Mouse (Mus musculus): ENCODE results near the gene Frrs1. TPM values are rescaled to one million over a fixed set of nuclear protein-coding genes. Genes with fewer than 3 reads are reported as not detected.
A peak's percentile ranks its signal among the peaks of the same experiment; 100 is the strongest.

Gene Frrs1
- polyA plus RNA-seq, 1 experiment from 2014 or later = 37.6 TPM

DNA sequence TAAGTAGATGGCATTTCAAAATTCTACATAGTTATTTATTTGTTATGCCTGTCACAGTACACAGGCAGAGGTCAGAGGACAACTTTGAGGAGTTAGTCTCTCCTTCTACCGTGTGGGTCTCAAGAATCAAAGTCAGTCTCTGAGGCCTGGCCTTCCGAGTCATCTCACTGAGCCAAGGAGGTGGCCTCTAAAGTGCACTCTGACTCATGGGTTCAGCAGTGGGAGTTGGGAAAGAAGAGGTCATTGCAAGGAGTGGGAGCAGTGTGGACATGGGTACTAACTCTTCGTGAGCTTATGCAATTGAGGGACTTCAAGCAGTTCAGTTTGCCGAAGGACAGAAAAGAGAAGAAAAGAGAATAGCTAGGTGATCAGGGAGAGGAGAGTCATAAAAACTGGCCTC lies 10.3 kb upstream of the Frrs1 start:
- Histone ChIP-seq H3K4me3 (replicated peaks) (no peak overlapping the region), H3K9me3 (replicated peaks) (no peaks in the 10 kb centered on the region), H3K27ac (no peak overlapping the region), H3K27me3 (no peaks in the 10 kb centered on the region), H3K4me1 (replicated peaks) (peaks cover 25% of the 10 kb centered on the region), H3K36me3 (no peaks in the 10 kb centered on the region), H3K9ac (no peak overlapping the region), H3K4me2 (no peak overlapping the region)
- DNase-seq = no peak
- WGBS (ENCODE audit: insufficient replicate concordance) = 62% methylated on average over 4 of the region's 4 CpGs
- ATAC-seq (ENCODE audit: low read depth) = no peak

DNA sequence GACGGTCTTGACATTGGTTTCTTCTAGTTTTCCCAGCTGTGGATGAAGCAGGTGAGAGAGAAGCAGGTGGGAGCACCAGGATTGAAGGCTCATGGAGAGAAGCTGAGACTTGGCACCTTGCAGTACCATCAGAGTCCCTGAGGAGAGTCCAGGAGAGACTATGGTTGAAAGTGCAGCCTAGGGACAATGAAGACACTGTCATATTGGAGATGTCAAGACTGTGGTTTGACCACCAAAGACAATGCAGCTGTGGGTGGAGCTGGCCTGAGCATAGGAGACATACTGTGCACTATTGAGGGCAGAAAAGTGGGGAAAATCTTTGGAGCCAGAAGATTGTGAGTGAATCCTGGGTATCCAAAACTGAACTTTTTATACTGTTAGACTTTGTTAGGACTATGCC lies 8.9 kb upstream of the Frrs1 start:
- H3K9me3 ChIP-seq (replicated peaks) = no peaks in the 10 kb centered on the region
- H3K36me3 ChIP-seq = no peaks in the 10 kb centered on the region
- H3K4me3 ChIP-seq (replicated peaks) = no peak overlapping the region
- DNase-seq (no peak), ATAC-seq (ENCODE audit: low read depth) (no peak)
- no peak overlapping the region for H3K27ac ChIP-seq
- 76% methylated on average over 1 of the region's 1 CpGs for WGBS (ENCODE audit: insufficient replicate concordance)
- H3K4me1 ChIP-seq (replicated peaks) = peaks cover 25% of the 10 kb centered on the region
- no peaks in the 10 kb centered on the region for H3K27me3 ChIP-seq
- no peak overlapping the region for H3K9ac ChIP-seq
- no peak overlapping the region for H3K4me2 ChIP-seq

DNA sequence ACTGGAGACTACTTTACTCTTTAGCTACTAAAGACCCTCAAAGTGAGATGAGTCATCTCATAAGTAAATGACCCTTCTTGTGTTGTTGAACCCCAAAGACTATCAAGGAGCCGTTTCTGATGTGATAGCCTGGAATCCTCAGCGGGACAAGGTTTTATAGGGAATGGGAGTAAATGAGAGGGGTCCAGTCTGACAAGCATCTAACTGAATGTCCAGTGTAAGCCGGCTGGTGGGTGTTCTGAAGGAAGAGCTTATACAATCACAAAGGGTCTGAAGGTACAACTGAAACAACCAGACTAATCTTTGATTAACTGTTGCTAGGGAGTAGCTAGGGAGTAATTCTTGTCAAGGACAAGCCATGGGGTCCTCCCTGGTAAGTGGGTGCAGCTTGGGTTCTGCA lies 6.8 kb upstream of the Frrs1 start:
- Histone ChIP-seq H3K4me2 (no peak overlapping the region), H3K9ac (no peak overlapping the region), H3K9me3 (replicated peaks) (no peaks in the 10 kb centered on the region), H3K4me1 (replicated peaks) (peaks cover 24% of the 10 kb centered on the region), H3K27ac (no peak overlapping the region), H3K27me3 (no peaks in the 10 kb centered on the region), H3K36me3 (no peaks in the 10 kb centered on the region), H3K4me3 (replicated peaks) (no peak overlapping the region)
- 80% methylated on average over 3 of the region's 3 CpGs for WGBS (ENCODE audit: insufficient replicate concordance)
- no peak for ATAC-seq (ENCODE audit: low read depth)
- no peak for DNase-seq

DNA sequence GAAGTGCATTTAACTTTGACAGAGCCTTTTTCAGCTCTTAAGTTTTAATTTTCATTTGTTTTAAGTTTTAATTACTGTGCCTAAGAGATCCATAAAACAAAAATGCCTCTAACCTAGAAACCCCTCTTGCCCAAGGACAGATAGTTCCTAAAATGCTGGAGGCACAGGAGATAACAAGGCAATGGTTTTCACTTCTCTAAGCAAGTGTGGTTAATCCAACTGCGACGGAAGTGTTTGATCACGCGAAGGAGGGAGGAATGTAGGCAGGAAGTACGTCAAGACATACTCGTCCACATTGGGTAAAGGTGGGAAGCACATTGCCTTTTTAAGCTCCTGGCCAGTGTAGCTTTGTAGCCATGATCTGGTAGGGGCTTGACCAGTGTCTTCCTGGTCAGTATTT lies 1.7 kb upstream of the Frrs1 start:
- H3K27ac ChIP-seq = peak overlapping the region; percentile 96
- no peak for DNase-seq
- H3K4me1 ChIP-seq (replicated peaks) = peaks cover 63% of the 10 kb centered on the region
- no peaks in the 10 kb centered on the region for H3K9me3 ChIP-seq (replicated peaks)
- no peaks in the 10 kb centered on the region for H3K36me3 ChIP-seq
- 20% methylated on average over 6 of the region's 6 CpGs for WGBS (ENCODE audit: insufficient replicate concordance)
- H3K4me3 ChIP-seq (replicated peaks) = no peak overlapping the region
- H3K4me2 ChIP-seq = 0 out of 2 replicates have a peak overlapping the region, but pooled peaks have one; percentile 53
- no peaks in the 10 kb centered on the region for H3K27me3 ChIP-seq
- no peak overlapping the region for H3K9ac ChIP-seq
- no peak for ATAC-seq (ENCODE audit: low read depth)

DNA sequence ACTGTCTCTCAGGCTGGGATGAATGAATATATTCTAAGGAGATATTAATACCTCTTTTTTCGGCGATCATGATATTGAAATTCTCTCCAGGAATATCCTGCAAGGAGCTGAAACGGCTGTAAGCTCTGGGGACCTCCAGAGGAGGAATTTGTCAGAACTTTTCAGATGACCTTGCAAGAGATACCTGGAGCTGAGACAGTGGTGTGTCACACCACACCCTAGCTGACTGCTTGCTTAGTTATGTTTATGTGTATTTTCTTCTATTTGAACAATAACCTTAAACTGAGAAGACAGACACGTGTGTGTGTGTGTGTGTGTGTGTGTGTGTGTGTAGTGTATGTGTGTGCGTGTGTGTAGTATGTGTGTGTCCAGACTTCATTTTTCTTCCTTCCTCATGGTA lies 488 bp downstream of the Frrs1 start:
- no peaks in the 10 kb centered on the region for H3K9me3 ChIP-seq (replicated peaks)
- ATAC-seq (ENCODE audit: low read depth) (peak; percentile 45), DNase-seq (no peak)
- H3K27ac ChIP-seq = peak overlapping the region; percentile 96
- H3K4me2 ChIP-seq = peak overlapping the region; percentile 92
- peak overlapping the region; percentile 86 for H3K9ac ChIP-seq
- peak overlapping the region; percentile 80 for H3K4me3 ChIP-seq (replicated peaks)
- peaks cover 82% of the 10 kb centered on the region for H3K4me1 ChIP-seq (replicated peaks)
- 25% methylated on average over 5 of the region's 5 CpGs for WGBS (ENCODE audit: insufficient replicate concordance)
- no peaks in the 10 kb centered on the region for H3K27me3 ChIP-seq
- no peaks in the 10 kb centered on the region for H3K36me3 ChIP-seq

DNA sequence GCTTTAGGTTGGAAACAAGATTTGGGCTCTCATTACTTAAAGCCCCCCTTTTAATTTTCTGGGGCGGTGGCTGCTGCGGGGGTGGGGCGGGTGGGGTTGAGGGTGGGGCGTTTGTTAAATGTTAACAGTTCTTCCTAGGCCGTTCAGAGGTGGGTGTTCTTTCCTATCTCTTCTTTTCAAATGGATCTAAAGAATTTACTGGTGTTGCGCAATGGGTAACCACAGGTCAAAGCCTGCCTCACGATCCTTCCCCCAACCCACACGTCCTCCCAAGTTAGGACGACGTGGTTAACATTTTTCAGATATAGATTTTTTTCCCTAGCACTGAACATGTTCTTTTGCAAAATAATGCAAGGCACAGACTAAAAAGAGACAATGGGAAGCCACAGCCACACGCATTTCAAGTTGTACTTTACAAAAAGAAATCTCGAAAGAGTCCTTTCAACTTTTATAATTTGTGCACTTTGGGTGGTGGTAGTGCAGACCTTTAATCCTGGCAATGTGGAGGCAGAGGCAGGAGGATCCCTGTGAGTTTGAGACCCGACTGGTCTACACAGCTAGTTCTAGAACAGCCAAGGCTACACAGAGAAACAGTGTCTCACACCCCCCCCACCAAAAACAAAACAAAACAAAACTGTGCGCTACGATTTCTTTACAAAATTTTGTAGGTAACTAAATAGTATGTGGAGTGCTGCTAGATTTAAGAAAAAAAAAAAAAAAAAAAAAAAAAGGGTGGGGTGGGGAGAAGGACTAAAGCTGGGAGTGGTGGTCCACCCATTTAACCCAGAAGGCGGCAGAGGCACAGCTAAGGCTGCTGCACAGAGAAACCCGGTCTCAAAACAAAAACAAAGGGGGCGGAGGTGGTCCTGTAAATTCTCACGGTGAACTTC lies 1.3 kb downstream of the Frrs1 start:
- no peaks in the 10 kb centered on the region for H3K27me3 ChIP-seq
- no peaks in the 10 kb centered on the region for H3K36me3 ChIP-seq
- H3K9ac ChIP-seq = peak overlapping the region; percentile 86
- no peaks in the 10 kb centered on the region for H3K9me3 ChIP-seq (replicated peaks)
- 10% methylated on average over 19 of the region's 19 CpGs for WGBS (ENCODE audit: insufficient replicate concordance)
- H3K4me1 ChIP-seq (replicated peaks) = peaks cover 83% of the 10 kb centered on the region
- H3K27ac ChIP-seq = peak overlapping the region; percentile 96
- ATAC-seq (ENCODE audit: low read depth) (peak; percentile 59), DNase-seq (peak; percentile 48)
- H3K4me2 ChIP-seq = peak overlapping the region; percentile 92
- peak overlapping the region; percentile 80 for H3K4me3 ChIP-seq (replicated peaks)

DNA sequence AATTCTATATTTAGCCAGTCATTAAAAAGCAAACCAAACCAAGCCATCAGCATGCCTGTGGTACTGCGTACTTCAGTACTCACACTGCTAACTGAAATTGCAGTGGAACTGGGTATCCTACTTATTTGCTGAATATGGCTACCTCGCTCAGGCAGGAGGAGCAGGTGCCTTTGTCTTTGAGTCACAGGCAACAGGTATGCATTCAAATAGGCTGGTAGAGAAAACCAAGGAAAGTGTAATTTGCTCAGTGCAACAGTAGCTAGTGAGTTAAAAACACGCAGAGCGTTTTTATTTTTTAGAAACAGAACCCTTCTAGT lies 1.9 kb downstream of the Frrs1 start:
- peak overlapping the region; percentile 92 for H3K4me2 ChIP-seq
- peak overlapping the region; percentile 80 for H3K4me3 ChIP-seq (replicated peaks)
- H3K9me3 ChIP-seq (replicated peaks) = no peaks in the 10 kb centered on the region
- H3K36me3 ChIP-seq = peaks cover 4% of the 10 kb centered on the region
- H3K4me1 ChIP-seq (replicated peaks) = peaks cover 82% of the 10 kb centered on the region
- 2% methylated on average over 4 of the region's 4 CpGs for WGBS (ENCODE audit: insufficient replicate concordance)
- H3K27me3 ChIP-seq = no peaks in the 10 kb centered on the region
- DNase-seq (peak; percentile 14), ATAC-seq (ENCODE audit: low read depth) (no peak)
- peak overlapping the region; percentile 96 for H3K27ac ChIP-seq
- H3K9ac ChIP-seq = peak overlapping the region; percentile 86

DNA sequence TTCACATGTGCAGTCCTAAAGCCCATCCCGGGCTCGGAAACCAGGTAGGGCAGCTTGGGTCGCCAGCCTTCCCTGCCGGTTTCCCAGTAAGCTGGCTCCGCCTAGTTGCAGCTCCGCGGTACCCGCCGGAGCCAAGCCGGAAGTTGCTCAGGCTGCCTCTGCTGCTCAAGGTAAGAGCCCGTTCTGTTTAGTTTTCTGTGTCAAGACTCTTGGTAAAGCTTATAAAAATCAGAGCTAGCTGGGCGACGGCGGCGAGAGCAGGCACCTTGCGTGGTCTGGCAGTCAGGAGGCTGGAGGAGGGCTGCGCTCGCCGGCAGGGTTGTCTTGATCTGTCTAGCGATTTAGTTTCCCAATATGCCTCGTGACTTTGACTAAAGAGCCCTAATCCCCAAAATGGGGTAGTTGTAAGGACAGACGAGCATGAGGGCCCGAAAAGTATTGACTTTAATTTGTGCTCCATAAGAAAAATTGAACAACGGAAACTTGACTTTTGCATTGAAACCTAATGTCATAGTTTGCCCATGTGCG lies 2.3 kb downstream of the Frrs1 start:
- H3K36me3 ChIP-seq = peaks cover 5% of the 10 kb centered on the region
- ATAC-seq (ENCODE audit: low read depth) (peak; percentile 58), DNase-seq (peak; percentile 68)
- peak overlapping the region; percentile 86 for H3K9ac ChIP-seq
- WGBS (ENCODE audit: insufficient replicate concordance) = under 1% methylated on average over 25 of the region's 25 CpGs
- H3K4me1 ChIP-seq (replicated peaks) = peaks cover 81% of the 10 kb centered on the region
- H3K9me3 ChIP-seq (replicated peaks) = no peaks in the 10 kb centered on the region
- H3K4me2 ChIP-seq = peak overlapping the region; percentile 92
- H3K27ac ChIP-seq = peak overlapping the region; percentile 96
- H3K4me3 ChIP-seq (replicated peaks) = peak overlapping the region; percentile 80
- no peaks in the 10 kb centered on the region for H3K27me3 ChIP-seq

DNA sequence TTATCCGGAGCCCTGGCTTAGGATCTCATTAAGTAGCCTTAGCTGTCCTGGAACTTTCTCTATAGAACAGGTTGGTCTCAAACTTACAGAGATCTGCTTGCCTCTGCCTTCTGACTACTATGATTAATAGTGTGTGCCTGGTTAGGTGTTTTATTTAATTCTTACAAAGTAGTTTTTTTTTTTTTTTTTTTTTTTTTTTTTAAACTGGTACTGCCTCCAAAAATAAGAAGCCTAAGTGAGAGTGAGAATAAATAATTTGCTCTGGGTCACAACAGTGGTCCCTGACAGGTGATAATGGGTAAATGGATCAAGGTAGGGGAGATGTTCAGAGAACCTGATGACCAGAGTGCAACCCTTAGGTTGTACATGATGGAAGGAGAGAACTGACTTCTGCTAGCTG lies 3.4 kb downstream of the Frrs1 start:
- Histone ChIP-seq H3K36me3 (peaks cover 16% of the 10 kb centered on the region), H3K4me3 (replicated peaks) (peak overlapping the region; percentile 80), H3K4me1 (replicated peaks) (peaks cover 81% of the 10 kb centered on the region), H3K27me3 (no peaks in the 10 kb centered on the region), H3K9me3 (replicated peaks) (no peaks in the 10 kb centered on the region), H3K9ac (peak overlapping the region; percentile 86), H3K27ac (peak overlapping the region; percentile 76), H3K4me2 (peak overlapping the region; percentile 92)
- 40% methylated on average over 1 of the region's 1 CpGs for WGBS (ENCODE audit: insufficient replicate concordance)
- ATAC-seq (ENCODE audit: low read depth) = no peak
- DNase-seq = no peak

DNA sequence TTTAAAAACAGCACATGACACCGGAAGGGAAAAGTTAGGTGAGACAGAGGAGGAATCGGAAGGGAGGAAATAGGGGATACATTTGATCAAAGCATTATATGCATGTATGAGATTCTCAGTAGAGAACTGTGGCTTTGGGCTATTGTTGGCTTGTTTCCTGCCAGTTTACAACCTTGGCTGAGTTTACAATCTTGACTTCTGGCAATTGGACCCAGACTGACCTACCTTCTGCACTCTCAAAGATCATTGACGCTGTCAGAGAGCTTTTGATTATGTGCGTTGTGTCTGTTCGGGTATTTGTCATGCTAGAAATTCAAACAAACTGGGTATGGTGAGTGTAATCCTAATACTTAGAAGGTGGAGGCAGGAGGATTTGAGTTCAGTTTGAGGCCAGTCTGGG lies 5.2 kb downstream of the Frrs1 start:
- peaks cover 69% of the 10 kb centered on the region for H3K4me1 ChIP-seq (replicated peaks)
- WGBS (ENCODE audit: insufficient replicate concordance) = 39% methylated on average over 5 of the region's 5 CpGs
- DNase-seq = no peak
- peak overlapping the region; percentile 80 for H3K4me3 ChIP-seq (replicated peaks)
- H3K4me2 ChIP-seq = peak overlapping the region; percentile 92
- no peaks in the 10 kb centered on the region for H3K9me3 ChIP-seq (replicated peaks)
- H3K9ac ChIP-seq = peak overlapping the region; percentile 86
- H3K27me3 ChIP-seq = no peaks in the 10 kb centered on the region
- ATAC-seq (ENCODE audit: low read depth) = no peak
- peak overlapping the region; percentile 76 for H3K27ac ChIP-seq
- peaks cover 23% of the 10 kb centered on the region for H3K36me3 ChIP-seq

DNA sequence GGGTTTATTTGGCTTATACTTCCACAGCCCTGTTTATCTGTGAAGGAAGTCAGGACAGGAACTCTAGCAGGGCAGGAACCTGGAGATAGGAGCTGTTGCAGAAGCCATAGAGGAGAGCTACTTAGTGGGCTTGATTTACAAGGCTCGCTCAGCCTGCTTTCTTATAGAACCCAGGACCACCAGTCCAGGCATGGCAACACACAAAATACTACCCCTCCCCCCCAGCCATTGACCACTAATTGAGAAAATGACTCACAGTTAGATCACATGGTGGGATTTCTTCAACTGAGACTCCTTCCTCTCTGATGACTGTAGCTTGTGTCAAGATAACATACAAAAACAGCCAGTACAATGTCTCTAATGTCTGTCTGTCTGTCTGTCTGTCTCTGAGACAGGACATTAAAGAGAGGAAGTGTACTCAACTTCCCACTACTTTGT lies 6.0 kb downstream of the Frrs1 start:
- H3K4me3 ChIP-seq (replicated peaks) = peak overlapping the region; percentile 25
- no peaks in the 10 kb centered on the region for H3K27me3 ChIP-seq
- peaks cover 67% of the 10 kb centered on the region for H3K4me1 ChIP-seq (replicated peaks)
- H3K9ac ChIP-seq = peak overlapping the region; percentile 26
- ATAC-seq (ENCODE audit: low read depth) (peak; percentile 42), DNase-seq (peak; percentile 25)
- peak overlapping the region; percentile 52 for H3K4me2 ChIP-seq
- peaks cover 29% of the 10 kb centered on the region for H3K36me3 ChIP-seq
- H3K9me3 ChIP-seq (replicated peaks) = no peaks in the 10 kb centered on the region
- peak overlapping the region; percentile 68 for H3K27ac ChIP-seq
- WGBS (ENCODE audit: insufficient replicate concordance) = 6% methylated on average over 1 of the region's 1 CpGs

DNA sequence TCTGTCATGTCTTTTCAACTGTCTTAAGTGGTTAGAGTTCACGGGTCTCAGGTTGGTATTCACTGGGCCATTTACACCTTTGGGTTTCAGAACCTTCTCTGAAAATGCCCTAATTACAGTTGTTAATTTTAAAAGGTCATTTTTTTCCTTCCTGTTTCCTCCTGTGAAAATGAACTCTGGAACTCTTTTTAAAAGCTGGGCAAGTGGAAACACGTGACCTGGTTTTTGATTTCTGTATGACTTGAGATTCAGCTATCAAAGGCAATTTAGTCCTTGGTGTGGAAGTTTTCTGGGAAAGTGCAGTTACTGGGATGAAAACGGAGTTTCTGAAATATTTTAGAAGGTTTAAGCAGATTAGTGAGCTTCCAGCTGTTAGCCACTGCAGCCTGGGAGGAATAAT lies 11.1 kb downstream of the Frrs1 start:
- 69% methylated on average over 3 of the region's 3 CpGs for WGBS (ENCODE audit: insufficient replicate concordance)
- peaks cover 74% of the 10 kb centered on the region for H3K36me3 ChIP-seq
- no peak for ATAC-seq (ENCODE audit: low read depth)

More for the DNA sequence above, 11.1 kb downstream of the Frrs1 start:
- Histone ChIP-seq H3K4me1 (replicated peaks) (peaks cover 53% of the 10 kb centered on the region), H3K9ac (no peak overlapping the region), H3K9me3 (replicated peaks) (no peaks in the 10 kb centered on the region), H3K27ac (no peak overlapping the region), H3K4me3 (replicated peaks) (no peak overlapping the region), H3K4me2 (no peak overlapping the region), H3K27me3 (no peaks in the 10 kb centered on the region)
- no peak for DNase-seq

Data from liver, embryonic 13.5 days (tissue).